Mouse (Mus musculus) right cerebral cortex, postnatal 25 days (tissue): ENCODE measurements around the gene Klf13.
A peak's percentile ranks its signal among the peaks of the same experiment; 100 is the strongest.

Experiments
- DNase-seq: peaks from one replicate; pipeline ENCODE4 v3.0.0; 2022

The Klf13 gene

DNA sequence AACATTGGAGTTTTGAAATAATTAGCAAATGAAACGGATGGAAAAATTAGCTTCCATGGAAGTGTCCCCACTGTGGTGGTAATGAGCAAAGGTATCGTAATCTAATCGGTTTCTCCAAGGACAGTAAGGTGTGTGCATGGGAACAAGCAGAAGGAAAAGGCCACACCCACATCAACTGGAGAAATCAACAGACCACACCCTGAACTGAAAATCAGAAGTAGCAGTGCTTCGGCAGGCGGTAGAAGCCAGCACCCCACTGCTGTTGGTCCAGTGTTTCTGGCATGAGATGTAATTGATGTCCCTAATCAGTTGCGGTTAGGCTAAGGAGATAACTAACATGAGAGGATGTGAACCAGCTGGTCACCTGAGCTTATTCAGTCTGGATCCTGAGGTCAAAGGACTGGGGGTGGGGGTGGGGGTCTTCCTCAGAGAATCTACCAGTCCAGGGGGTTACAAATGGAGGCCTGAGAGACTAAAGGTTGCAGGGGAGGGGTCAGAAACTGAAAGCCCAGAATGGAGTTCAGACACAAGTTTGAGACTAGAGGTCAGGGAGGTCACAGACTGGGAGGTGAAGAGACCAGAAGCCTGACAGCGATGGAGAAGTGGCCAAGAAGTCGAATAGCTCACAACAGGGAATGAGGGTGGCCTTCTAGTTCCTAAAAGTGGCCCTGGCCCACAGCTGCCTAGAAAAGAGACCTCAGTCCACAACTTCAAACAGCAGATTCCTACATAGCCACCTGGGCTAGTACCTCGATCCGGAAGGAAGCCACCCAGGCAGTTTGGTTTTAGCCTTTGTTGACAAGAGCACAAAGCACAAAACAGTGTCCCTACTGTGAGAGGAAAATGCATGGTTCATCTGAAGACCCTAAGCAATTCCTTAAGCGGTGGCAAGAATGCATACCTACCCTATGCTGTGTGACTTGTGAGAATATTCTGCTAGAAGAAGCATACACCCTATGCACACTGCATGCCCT lies 9.1 kb upstream of the Klf13 start:
- DNase-seq = no peak

GRCm38 (mm10) chr7:63943946-63944345 lies 5.2 kb upstream of the Klf13 start:
- no peak for DNase-seq

- DNase-seq = no peak
Measured at GRCm38 (mm10) chr7:63941501-63941900, 2.8 kb upstream of the Klf13 start.

DNA sequence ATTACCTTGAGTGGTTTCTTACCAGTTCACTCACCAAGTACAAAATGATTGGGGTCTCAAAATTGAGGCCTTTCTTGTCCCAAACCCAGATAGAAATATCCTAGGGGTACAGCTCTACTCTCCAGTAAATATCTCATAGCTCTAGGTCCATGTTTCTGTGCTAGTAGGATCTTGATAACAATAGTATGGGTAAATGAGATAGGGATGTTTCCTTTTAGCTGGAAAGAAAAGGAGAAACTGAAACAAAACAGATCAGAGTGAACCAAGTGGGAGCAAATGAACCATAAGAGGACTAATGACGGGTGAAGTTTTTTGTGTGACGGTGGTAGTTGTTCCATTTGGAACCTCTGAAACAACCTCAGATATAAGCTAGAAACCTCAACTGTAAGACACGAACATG lies 2.3 kb upstream of the Klf13 start:
- DNase-seq = no peak

GRCm38 (mm10) chr7:63940321-63940720 lies 1.6 kb upstream of the Klf13 start:
- DNase-seq = no peak

GRCm38 (mm10) chr7:63939397-63939951 lies 759 bp upstream of the Klf13 start:
- DNase-seq = no peak

DNA sequence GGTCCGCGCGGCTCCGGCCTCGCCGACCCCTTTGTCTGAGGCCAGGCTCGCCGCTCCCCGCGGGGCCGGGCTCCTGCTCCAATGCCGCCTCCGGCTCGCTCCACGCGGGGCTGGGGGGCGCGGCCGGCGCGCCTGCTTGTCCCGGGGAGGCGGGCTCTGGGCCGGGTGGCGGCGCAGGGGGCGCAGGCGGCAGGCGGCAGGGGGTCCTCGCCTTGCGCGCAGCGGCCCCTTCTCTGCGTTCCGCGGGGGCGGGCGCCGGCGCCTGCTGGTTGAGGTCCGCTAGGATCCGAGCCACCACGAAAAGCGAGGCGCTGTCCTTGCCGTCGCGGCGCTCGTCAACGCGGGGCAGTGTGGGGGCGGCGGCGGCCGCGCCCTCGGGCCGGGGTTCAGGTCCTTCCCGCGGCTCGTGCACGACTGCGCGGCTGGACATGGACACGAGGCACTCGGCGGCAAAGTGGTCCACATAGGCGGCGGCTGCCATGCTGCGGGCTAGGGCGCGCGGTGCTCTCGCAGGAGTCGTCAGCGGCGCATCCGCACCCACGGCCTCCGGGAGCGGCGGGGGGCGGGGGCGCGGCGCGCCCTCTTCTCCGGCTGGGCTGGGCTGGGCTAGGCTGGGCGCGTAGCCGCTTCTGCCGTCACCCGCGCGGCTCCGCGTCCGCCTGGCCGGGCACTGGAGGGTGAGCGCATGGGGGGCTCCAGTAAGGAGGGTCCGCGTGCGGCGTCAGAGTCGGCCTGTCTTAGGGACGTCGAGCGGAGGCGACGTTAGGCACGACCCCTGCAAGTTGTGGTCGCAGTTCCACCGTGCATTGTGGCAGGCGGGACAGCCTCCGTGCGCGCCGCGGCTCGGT lies 425 bp downstream of the Klf13 start:
- DNase-seq = peak; percentile 83

GRCm38 (mm10) chr7:63937236-63938065 lies 1.3 kb downstream of the Klf13 start:
- peak; percentile 76 for DNase-seq

GRCm38 (mm10) chr7:63936986-63937235 lies 1.8 kb downstream of the Klf13 start:
- no peak for DNase-seq

- peak; percentile 77 for DNase-seq
Measured at GRCm38 (mm10) chr7:63936188-63936985, 2.3 kb downstream of the Klf13 start.

GRCm38 (mm10) chr7:63935809-63936187 lies 2.9 kb downstream of the Klf13 start:
- no peak for DNase-seq

- DNase-seq = no peak
Measured at GRCm38 (mm10) chr7:63934530-63934929, 4.2 kb downstream of the Klf13 start.

GRCm38 (mm10) chr7:63933905-63934304 lies 4.8 kb downstream of the Klf13 start:
- DNase-seq = no peak

- DNase-seq = no peak
Measured at GRCm38 (mm10) chr7:63932461-63932860, 6.3 kb downstream of the Klf13 start.

GRCm38 (mm10) chr7:63930766-63931165 lies 7.9 kb downstream of the Klf13 start:
- no peak for DNase-seq

GRCm38 (mm10) chr7:63930132-63930531 lies 8.6 kb downstream of the Klf13 start:
- no peak for DNase-seq

GRCm38 (mm10) chr7:63929080-63929479 lies 9.6 kb downstream of the Klf13 start:
- DNase-seq = no peak

- no peak for DNase-seq
Measured at GRCm38 (mm10) chr7:63927121-63927520, 11.6 kb downstream of the Klf13 start.

DNA sequence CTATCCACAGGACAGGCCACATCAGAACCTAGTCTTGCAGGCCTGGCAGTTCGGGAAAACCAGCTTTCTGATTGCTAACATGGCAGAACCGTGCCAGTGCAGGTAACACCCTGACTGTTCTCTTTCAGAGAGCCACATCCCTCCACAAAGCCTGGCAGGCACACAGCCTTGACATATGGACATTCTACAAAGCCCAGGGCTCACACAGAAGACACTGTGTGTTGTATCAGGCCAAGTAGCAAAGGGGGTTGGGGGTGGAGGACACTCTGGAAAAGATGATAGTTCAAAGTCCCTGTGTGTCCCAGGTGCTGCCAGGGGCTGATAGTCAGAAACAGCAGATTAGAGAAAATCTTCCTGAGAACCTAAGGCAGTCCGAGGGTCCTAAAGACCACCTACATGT lies 12.2 kb downstream of the Klf13 start:
- no peak for DNase-seq

DNA sequence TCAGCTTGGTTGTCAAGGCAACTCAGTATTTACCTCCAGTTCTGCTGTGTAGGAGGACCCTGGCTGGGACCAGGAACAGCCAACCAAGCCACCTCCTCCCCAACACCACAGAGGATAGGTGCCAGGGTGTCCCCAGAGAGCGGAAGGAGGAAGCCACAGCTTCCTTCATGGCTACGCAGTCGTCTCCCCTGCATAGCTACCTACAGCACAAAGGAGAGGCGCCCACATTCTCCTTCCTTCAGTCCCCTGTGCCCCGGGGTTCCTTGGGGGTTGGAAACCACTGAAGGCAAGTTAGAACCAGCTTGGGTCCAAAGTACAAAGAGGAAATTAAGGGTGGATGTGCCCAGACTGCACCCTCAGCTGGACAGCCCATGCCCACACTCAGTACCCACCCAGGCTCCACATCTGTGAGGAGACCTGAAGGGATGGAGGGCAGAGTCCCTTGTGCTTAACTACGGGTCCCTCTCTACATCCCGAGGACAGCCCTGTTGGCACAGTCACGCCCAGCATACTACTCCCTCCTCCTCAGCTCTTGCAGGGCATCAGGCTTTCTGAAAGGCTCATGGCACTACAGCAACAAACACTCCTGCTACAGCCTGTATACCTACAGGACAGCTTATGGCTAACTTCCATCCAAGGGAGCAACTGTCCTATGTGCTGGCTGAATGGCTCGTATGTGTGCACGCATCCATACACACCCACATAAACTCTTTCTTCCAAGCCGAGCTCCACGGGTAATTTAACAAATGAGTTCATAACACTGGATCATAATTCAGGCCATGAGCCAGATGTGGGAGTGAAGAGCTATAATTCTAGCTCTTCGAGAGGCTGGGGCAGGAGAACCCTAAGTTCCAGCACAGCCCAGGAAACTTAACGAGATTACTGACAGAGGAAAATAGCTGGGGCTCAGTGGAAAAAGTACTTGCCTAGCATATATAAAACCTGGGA lies 13.0 kb downstream of the Klf13 start:
- DNase-seq = peak; percentile 77
